Mouse (Mus musculus): ENCODE results near the gene Emb.

DNA sequence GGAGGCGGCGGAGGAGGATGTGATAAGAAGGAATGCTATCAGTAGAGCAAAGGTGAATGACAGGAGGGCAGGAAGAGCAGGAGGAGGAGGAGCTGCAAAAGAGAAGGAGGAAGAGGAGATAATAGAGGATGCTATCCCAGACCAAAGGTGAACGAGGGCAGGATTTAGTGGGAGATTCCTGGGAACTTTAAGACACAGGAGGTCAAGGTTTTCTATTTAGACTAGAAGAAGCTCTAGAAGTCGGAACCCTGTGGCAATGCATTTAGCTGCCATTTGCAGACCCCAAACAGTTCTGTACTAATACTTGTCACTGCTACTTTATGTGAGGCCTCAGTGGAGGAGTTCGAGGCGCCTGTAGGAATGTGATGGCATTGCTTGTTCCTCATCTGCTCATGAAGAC, at the start of gene Emb:
- TF ChIP-seq EP300 (IDR thresholded peaks at IDR 0.05; ENCODE audit: low read length), result no peak
- TF ChIP-seq POLR2A (IDR thresholded peaks at IDR 0.05; ENCODE audit: low read depth, low read length), result no peak
- TF ChIP-seq ZC3H11A (IDR thresholded peaks at IDR 0.05; ENCODE audit: low read depth, low read length), result no peak
- TF ChIP-seq MAFK (IDR thresholded peaks at IDR 0.05; ENCODE audit: insufficient replicate concordance, low read length), result no peak
- TF ChIP-seq CTCF (conservative IDR thresholded peaks at IDR 0.05 in 1 of 2, IDR thresholded peaks at IDR 0.05 in 1 of 2; ENCODE audit: low read depth in 2 of 2, low read length in 2 of 2), result no peak
- no peak for TF ChIP-seq MXI1 (IDR thresholded peaks at IDR 0.05; ENCODE audit: low read depth, low read length)
- TF ChIP-seq SIN3A (IDR thresholded peaks at IDR 0.05; ENCODE audit: low read length), result no peak
- TF ChIP-seq ZNF384 (IDR thresholded peaks at IDR 0.05; ENCODE audit: low read depth, low read length), result no peak

Measured in CH12.LX (cell line).